Mouse (Mus musculus) olfactory bulb, adult 2 months (tissue): ENCODE data around the gene Prkn.

Experiments
- CTCF ChIP-seq: fragments of 200-500 bp; IDR thresholded peaks from 2 replicates; pipeline ENCODE4 v1.5.1; 2012; ENCODE audit warnings: low read depth, mild to moderate bottlenecking, low read length, moderate library complexity; ENCODE audit not compliant: insufficient read depth
- POLR2A ChIP-seq: fragments of 200-500 bp; IDR thresholded peaks from 2 replicates; pipeline ENCODE4 v1.6.1; 2012; ENCODE audit warnings: mild to moderate bottlenecking, low read depth, low read length, moderate library complexity; ENCODE audit not compliant: insufficient read depth

GRCm38 (mm10) chr17:10937844-10938243, 97.7 kb downstream of the Prkn start:
- TF ChIP-seq CTCF (no peak), POLR2A (no peak)
